Mouse (Mus musculus): Measurements from ENCODE around the gene Nucb1. TPM values are rescaled to one million over a fixed set of nuclear protein-coding genes. Genes with fewer than 3 reads are reported as not detected.
"Not testable (repeated sequence)": the region's sequence is repeated elsewhere in the genome, so short reads cannot be mapped to it uniquely, and the experiment has no call there.

The Nucb1 gene
- total RNA-seq, 2 experiments from 2014 or later = 100 to 285 TPM

GRCm38 (mm10) chr7:45467090-45467670 lies 43.0 kb downstream of the Nucb1 start:
- no peak; the same call in 1 of the 2 replicates for ATAC-seq (replicated peaks; ENCODE audit: low FRiP score, low TSS enrichment, poor library complexity, severe bottlenecking)

DNA sequence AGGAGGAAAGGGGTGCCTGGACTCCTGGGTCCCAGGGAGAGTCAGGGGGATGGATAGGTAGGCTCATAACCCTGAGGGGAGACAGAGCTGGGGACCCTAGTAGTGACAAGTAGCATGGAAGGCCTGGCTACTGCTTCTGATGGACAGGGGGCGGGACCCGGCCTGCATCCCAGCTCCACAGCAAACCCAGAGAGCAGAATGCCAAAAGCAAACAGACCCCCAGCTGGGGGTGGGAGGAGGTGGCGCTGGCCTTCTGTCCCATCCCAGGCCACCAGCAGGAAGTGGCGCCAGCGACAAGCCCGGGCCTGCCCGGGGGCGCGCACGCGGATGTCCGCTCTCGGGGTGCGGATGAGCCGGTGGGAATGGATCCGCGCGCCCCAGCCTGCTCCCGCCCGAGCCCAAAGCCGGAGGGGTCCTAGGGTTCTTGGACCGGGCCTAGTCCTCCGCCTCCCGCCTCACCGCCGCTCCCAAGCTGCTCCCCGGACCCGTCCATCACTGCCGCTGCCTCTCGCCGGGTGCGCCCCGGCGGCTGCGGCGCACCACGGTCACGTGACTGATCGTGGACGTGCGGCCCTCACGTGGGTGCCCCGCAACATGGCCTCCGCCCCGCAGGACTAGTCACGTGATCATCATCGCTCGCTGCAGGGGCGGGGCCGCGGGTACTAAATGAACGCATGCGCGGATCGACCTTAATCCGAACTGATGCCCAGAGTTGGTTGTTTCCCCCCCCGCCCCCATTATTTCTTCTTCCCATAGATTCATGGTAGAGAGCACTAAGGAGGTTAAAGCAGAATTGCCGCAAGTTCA lies 43.7 kb downstream of the Nucb1 start, which contains the start of gene Bax:
Gene Bax, minus strand, starts transcription at position 616 of the 807 bp plus-strand sequence.
- ATAC-seq (replicated peaks; ENCODE audit: low FRiP score, low TSS enrichment, poor library complexity, severe bottlenecking) = peak; percentile 63

DNA sequence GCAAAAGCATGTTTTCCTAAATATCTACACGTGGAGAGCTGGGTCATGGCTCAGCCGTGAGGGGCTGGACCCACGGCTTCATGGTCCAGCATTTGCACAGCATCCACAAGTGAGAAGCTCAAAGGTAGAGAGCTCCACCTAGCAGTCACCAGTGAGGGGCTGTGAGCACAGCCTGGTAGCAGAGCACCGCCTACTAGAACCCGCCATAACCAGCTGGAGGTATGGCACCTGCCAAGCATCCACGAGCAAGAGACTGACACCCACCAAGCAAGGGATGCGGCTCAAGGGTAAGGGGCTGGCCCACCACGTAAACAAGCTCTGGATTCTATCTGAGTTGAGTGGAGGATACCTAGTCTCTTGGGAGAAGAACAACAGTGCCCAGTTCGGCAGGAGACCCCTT lies 44.7 kb downstream of the Nucb1 start:
- no peak for ATAC-seq (replicated peaks; ENCODE audit: low FRiP score, low TSS enrichment, poor library complexity, severe bottlenecking)

DNA sequence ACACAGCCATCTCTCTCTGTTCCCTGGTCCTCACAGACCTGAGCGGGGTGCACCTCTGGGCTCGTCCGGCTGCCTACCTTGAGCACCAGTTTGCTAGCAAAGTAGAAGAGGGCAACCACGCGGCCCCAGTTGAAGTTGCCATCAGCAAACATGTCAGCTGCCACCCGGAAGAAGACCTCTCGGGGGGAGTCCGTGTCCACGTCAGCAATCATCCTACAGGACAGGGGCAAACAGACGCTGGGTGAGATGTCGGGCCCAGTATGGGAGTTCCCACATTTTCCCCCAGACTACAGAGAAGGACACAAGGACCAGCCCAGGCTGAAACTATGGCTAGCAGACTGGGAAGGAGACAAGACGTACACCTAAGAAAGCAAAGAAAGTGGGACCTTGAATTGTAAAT lies 45.1 kb downstream of the Nucb1 start:
- no peak for ATAC-seq (replicated peaks; ENCODE audit: low FRiP score, low TSS enrichment, poor library complexity, severe bottlenecking)

DNA sequence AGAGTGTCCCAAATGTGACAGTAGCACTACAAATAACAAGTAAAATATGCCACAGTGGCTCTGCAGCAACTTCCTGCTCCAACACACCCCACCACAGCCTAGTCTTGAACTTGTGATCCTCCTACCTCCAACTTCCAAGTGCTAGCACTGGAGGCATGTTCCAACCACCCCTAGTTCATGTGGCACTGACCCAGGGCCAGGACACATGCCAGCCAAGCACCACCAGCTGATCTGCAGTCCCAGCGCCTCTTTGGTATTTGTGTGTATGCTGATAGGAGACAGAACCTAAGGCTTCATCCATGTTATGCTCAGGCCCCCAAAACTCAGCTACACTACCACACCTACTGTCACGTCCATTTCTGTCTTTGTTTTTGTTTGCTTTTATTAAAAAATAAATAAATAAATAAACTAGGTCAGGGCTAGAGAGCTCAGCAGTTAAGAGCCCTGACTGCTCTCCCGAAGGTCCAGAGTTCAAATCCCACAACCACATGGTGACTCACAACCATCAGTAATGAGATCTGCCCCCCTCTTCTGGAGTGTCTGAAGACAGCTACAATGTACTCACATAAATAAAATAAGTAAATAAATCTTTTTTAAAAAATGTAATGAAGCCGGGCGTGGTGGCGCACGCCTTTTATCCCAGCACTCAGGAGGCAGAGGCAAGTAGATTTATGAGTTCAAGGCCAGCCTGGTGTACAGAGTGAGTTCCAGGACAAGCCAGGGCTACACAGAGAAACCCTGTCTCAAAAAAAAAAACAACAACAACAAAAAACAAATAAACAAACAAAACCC lies 46.0 kb downstream of the Nucb1 start:
- no peak for ATAC-seq (replicated peaks; ENCODE audit: low FRiP score, low TSS enrichment, poor library complexity, severe bottlenecking)

DNA sequence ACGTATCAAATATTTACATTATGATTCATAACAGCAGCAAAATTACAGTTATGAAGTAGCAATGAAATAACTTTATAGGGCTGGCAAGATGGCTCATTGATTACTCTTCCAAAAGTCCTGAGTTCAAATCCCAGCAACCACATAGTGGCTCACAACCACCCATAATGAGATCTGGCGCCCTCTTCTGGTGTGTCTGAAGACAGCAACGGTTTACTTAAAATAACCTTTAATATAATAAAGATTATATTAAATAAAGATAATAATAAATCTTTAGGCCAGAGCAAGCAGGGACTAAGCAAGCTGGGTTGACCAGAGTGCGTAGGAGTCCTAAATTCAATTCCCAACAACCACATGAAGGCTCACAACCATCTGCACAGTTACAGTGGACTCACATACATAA lies 47.3 kb downstream of the Nucb1 start:
- ATAC-seq (replicated peaks; ENCODE audit: low FRiP score, low TSS enrichment, poor library complexity, severe bottlenecking) = not testable (repeated sequence)

DNA sequence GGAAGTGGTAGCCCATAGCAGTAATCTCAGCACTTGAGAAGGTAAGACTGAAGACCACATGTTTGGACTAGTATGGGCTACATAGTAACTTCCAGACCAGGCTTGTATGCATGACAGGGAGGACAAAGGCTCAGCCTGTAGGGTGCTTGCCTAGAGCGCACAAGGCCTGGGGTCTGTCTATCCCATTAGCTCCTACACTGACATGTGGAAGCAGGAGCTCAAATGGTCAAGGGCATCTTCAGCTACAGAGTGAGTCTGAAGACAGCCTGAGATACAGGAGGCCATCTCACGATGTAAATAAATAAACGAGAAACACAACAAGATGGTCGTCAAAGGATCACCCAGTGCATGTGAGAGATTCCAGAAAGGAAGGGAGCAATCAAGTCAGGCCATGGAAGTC lies 47.9 kb downstream of the Nucb1 start:
- ATAC-seq (replicated peaks; ENCODE audit: low FRiP score, low TSS enrichment, poor library complexity, severe bottlenecking) = no peak

DNA sequence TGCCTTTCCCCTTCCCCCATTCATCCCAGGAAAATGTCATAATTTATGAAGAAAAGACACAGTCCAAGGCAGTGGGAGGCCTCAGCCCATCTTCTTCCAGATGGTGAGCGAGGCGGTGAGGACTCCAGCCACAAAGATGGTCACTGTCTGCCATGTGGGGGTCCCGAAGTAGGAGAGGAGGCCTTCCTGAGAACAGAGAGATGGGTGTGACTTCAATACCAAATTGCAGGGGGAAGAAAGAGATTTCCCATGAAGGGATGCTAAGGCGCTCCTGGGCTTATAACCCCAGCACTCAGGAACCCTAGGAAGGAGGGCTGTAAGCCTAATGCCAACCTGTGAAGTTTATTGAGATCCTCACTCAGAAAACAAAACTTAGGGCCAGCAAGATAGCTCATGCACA lies 48.4 kb downstream of the Nucb1 start:
- no peak for ATAC-seq (replicated peaks; ENCODE audit: low FRiP score, low TSS enrichment, poor library complexity, severe bottlenecking)

- ATAC-seq (replicated peaks; ENCODE audit: low FRiP score, low TSS enrichment, poor library complexity, severe bottlenecking) = no peak
These were observed 48.9 kb downstream of the Nucb1 start for GRCm38 (mm10) chr7:45461326-45461725.

GRCm38 (mm10) chr7:45460860-45461314 lies 49.3 kb downstream of the Nucb1 start:
- peak; percentile 27 for ATAC-seq (replicated peaks; ENCODE audit: low FRiP score, low TSS enrichment, poor library complexity, severe bottlenecking)

GRCm38 (mm10) chr7:45460377-45460776 lies 49.8 kb downstream of the Nucb1 start:
- ATAC-seq (replicated peaks; ENCODE audit: low FRiP score, low TSS enrichment, poor library complexity, severe bottlenecking) = 0 out of 2 replicates have a peak, but pooled peaks have one; percentile 1

DNA sequence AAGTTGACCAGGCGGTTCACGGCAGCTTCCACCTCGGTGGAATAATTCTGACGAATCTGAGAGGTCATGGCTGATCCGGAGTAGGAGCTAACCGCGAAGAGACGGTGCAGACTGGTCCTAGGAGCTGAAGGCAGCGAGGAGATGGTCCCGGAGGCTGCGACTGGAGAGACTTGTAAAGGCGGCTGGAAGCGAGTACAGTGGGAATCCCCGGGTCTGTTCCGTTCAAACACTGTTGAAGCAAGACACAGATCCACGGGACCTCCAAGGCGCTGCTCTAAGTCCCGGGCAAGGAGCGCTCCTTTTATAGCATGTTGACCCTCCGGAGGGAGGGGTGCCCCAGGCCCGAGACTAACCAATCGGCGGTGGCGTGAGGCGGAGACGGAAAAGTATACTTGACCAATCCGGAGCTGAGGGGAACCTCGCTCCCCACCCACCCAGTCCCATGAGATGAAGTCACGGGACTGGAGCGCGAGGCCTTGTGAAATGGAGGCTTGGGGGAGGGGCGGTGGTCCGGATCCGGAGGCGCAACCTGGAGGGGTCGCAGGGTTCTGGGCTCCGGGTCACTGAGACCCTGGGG lies 50.6 kb downstream of the Nucb1 start, which contains the start of gene Ftl1:
Gene Ftl1, minus strand, starts transcription at position 321 of the 577 bp plus-strand sequence.
- peak; percentile 82 for ATAC-seq (replicated peaks; ENCODE audit: low FRiP score, low TSS enrichment, poor library complexity, severe bottlenecking)

DNA sequence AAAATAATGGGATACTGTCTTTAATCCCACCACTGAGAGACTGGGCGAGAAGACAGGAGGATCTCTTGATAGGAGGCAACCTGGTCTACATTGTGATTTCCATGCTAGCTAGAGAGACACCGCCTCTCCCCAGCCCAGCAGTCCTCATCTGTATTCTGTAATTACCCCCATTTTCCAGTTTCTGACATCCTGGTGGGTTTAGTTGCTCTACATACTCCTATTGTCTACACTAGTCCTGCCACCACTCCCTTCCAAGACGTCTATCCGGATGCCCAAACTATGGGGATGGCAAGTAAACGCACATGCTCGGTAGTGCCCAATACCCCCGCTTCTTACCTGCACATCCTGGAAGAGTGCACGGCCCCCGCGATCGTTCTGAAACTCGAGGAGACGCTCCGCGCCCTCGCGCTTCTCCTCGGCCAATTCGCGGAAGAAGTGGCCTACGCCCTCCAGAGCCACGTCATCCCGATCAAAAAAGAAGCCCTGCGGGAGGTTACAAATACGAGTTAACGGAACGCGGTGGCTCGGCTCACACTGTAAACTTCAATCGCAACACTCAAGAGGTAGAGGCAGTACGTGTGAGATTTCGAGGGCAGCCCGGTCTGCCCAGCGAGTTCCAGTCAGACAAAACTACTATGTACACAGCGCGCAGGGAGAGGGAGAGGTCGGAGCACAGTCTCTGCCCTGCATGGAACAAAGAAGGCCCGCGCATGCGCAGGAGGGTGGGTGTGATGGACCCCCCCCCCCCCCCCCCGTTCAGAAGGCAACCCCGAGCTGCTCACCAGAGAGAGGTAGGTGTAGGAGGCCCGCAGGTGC lies 51.2 kb downstream of the Nucb1 start:
- 0 out of 2 replicates have a peak, but pooled peaks have one; percentile 15 for ATAC-seq (replicated peaks; ENCODE audit: low FRiP score, low TSS enrichment, poor library complexity, severe bottlenecking)

GRCm38 (mm10) chr7:45457204-45458060 lies 52.8 kb downstream of the Nucb1 start:
- no peak for ATAC-seq (replicated peaks; ENCODE audit: low FRiP score, low TSS enrichment, poor library complexity, severe bottlenecking)

- no peak for ATAC-seq (replicated peaks; ENCODE audit: low FRiP score, low TSS enrichment, poor library complexity, severe bottlenecking)
These were observed 53.4 kb downstream of the Nucb1 start for GRCm38 (mm10) chr7:45456721-45457203.

GRCm38 (mm10) chr7:45455932-45456696 lies 54.1 kb downstream of the Nucb1 start:
- ATAC-seq (replicated peaks; ENCODE audit: low FRiP score, low TSS enrichment, poor library complexity, severe bottlenecking) = no peak

DNA sequence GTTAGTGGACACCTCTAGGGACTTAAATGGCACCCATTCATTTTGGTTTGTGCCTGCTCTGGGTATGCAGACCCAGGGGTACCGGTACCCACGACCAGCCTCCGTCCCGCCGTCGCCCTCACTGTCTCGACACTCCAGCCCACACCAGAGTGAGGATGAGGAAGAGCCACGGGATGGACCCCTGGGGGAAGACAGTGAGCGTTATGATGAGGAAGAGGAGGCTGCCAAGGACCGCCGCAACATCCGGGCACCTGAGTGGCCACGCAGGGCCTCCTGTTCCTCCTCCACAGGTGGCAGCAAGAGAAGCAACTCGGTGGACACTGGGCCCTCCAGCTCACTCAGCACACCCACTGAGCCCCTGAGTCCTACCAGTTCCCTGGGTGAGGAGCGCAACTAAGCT lies 55.2 kb downstream of the Nucb1 start:
- ATAC-seq (replicated peaks; ENCODE audit: low FRiP score, low TSS enrichment, poor library complexity, severe bottlenecking) = no peak
